Mouse (Mus musculus): ENCODE results near the gene Radil. TPM values are rescaled to one million over a fixed set of nuclear protein-coding genes. Genes with fewer than 3 reads are reported as not detected.

Gene Radil
- total RNA-seq, 2 experiments from 2014 or later, result 18.1 to 21.0 TPM

Other genes with a start within 250 kb of the Radil start
- gene Foxk1, start 149.6 kb downstream of the Radil start, total RNA-seq (2021), result 10 to 100 TPM; 38.7 to 40.5 TPM
- gene Ap5z1, start 87.2 kb downstream of the Radil start, total RNA-seq (2021), result 10 to 100 TPM; 19.0 TPM
- gene Papolb, start 21.0 kb downstream of the Radil start, total RNA-seq (2021), result 1 to 10 TPM in 1 of 2 experiments, under 1 TPM in 1; 0.69 to 1.0 TPM
- 100 to 1,000 TPM; 110 to 118 TPM for gene Mmd2, start 57.7 kb upstream of the Radil start, total RNA-seq (2021)
- 10 to 100 TPM; 96.8 to 99.9 TPM for gene Wipi2, start 76.6 kb upstream of the Radil start, total RNA-seq (2021)
- gene Slc29a4, start 141.4 kb upstream of the Radil start, total RNA-seq (2021), result 10 to 100 TPM; 19.4 to 20.6 TPM

Data from left cerebral cortex, postnatal 25 days (tissue).